Mouse (Mus musculus) hindbrain, embryonic 10.5 days (tissue): Measurements from ENCODE around the gene Gm6763. TPM values are rescaled to one million over a fixed set of nuclear protein-coding genes. Genes with fewer than 3 reads are reported as not detected.
"Not testable (repeated sequence)": the region's sequence is repeated elsewhere in the genome, so short reads cannot be mapped to it uniquely, and the experiment has no call there.

Source experiments
- DNase-seq: peaks from one replicate; pipeline ENCODE4 v3.0.0-alpha.2; 2017; ENCODE audit warnings: low spot score
- H3K27ac ChIP-seq: fragments of 300-500 bp; sonication (generic); 2 replicates; pipeline ENCODE4 v1.5.1; 2016; ENCODE audit warnings: mild to moderate bottlenecking, moderate library complexity
- H3K27me3 ChIP-seq: fragments of 300-500 bp; sonication (generic); 2 replicates; pipeline ENCODE4 v1.6.1; 2016; ENCODE audit warnings: mild to moderate bottlenecking; ENCODE audit not compliant: poor library complexity, insufficient read depth, severe bottlenecking
- H3K36me3 ChIP-seq: fragments of 300-500 bp; sonication (generic); 2 replicates; pipeline ENCODE4 v1.6.1; 2016; ENCODE audit warnings: mild to moderate bottlenecking, moderate library complexity
- H3K4me1 ChIP-seq: fragments of 300-500 bp; sonication (generic); replicated peaks from 2 replicates; pipeline ENCODE4 v1.6.1; 2016; ENCODE audit warnings: mild to moderate bottlenecking
- H3K4me3 ChIP-seq: fragments of 300-500 bp; sonication (generic); 2 replicates; pipeline ENCODE4 v1.5.1; 2016; ENCODE audit warnings: mild to moderate bottlenecking, moderate library complexity
- H3K9me3 ChIP-seq: fragments of 300-500 bp; sonication (generic); 2 replicates; pipeline ENCODE4 v1.6.1; 2016; ENCODE audit warnings: mild to moderate bottlenecking, moderate library complexity
- WGBS: fragments of 180-500 bp; shearing (Covaris S2); methylation state at CpG from one replicate; pipeline ENCODE4 v1.1.7; 2016; 5-methylcytosine and 5-hydroxymethylcytosine counted together
- polyA plus RNA-seq: library from polyadenylated mRNA; unstranded; fragments of >200 nt; fragmentation: Nextera tagmentation; extraction: Ambion mirVana; gene quantifications from 2 replicates; pipeline ENCODE4 v1.2.1, GENCODE M21; 2016

The Gm6763 gene
- not detected in 2 replicates for polyA plus RNA-seq

GRCm38 (mm10) chr10:104151197-104151596, at the start of gene Gm6763:
Gm6763 (plus strand) TSS chr10:104151497.
- DNase-seq, H3K27me3 ChIP-seq, H3K4me3 ChIP-seq, H3K9me3 ChIP-seq, H3K27ac ChIP-seq, H3K36me3 ChIP-seq, H3K4me1 ChIP-seq: not testable (repeated sequence)
- WGBS: no CpG with 5 or more reads among the region's 3 CpGs

GRCm38 (mm10) chr10:104110044-104110443, 41.3 kb upstream of the Gm6763 start:
- DNase-seq: no peak
- 87% methylated on average over 3 of the region's 3 CpGs for WGBS
- Histone ChIP-seq H3K36me3 (no peaks in the 10 kb centered on the region), H3K4me3 (no peak overlapping the region), H3K27me3 (no peaks in the 10 kb centered on the region), H3K27ac (no peak overlapping the region), H3K4me1 (no peaks in the 10 kb centered on the region), H3K9me3 (no peaks in the 10 kb centered on the region)

GRCm38 (mm10) chr10:104118312-104118711, 33.0 kb upstream of the Gm6763 start:
- Histone ChIP-seq H3K9me3 (no peaks in the 10 kb centered on the region), H3K4me3 (no peak overlapping the region), H3K27me3 (no peaks in the 10 kb centered on the region), H3K36me3 (no peaks in the 10 kb centered on the region), H3K27ac (no peak overlapping the region), H3K4me1 (no peaks in the 10 kb centered on the region)
- DNase-seq: no peak
- 87% methylated on average over 2 of the region's 2 CpGs for WGBS

GRCm38 (mm10) chr10:104142687-104143086, 8.6 kb upstream of the Gm6763 start, which contains the start of gene Gm21293:
Gm21293 (plus strand) TSS chr10:104142987.
- not testable (repeated sequence) for H3K4me3 ChIP-seq, H3K27ac ChIP-seq, H3K9me3 ChIP-seq, H3K36me3 ChIP-seq, DNase-seq, H3K4me1 ChIP-seq, H3K27me3 ChIP-seq
- no CpG with 5 or more reads among the region's 3 CpGs for WGBS

GRCm38 (mm10) chr10:104159706-104160105, 8.4 kb downstream of the Gm6763 start, which contains the start of gene Gm8764:
Gm8764 (plus strand) TSS chr10:104160006.
- not testable (repeated sequence) for H3K27me3 ChIP-seq, H3K27ac ChIP-seq, H3K4me1 ChIP-seq, DNase-seq, H3K4me3 ChIP-seq, H3K9me3 ChIP-seq, H3K36me3 ChIP-seq
- WGBS: no CpG with 5 or more reads among the region's 3 CpGs

GRCm38 (mm10) chr10:104168215-104168614, 16.9 kb downstream of the Gm6763 start, which contains the start of gene Gm21304:
Gm21304 (plus strand) TSS chr10:104168515.
- H3K9me3 ChIP-seq, H3K27me3 ChIP-seq, H3K4me3 ChIP-seq, H3K36me3 ChIP-seq, H3K27ac ChIP-seq, H3K4me1 ChIP-seq, DNase-seq: not testable (repeated sequence)
- no CpG with 5 or more reads among the region's 3 CpGs for WGBS

GRCm38 (mm10) chr10:104176724-104177123, 25.4 kb downstream of the Gm6763 start, which contains the start of gene Gm21312:
Gm21312 (plus strand) TSS chr10:104177024.
- H3K9me3 ChIP-seq, H3K4me3 ChIP-seq, H3K27ac ChIP-seq, DNase-seq, H3K4me1 ChIP-seq, H3K27me3 ChIP-seq, H3K36me3 ChIP-seq: not testable (repeated sequence)
- no CpG with 5 or more reads among the region's 3 CpGs for WGBS

- H3K36me3 ChIP-seq, H3K27me3 ChIP-seq, H3K9me3 ChIP-seq, H3K4me3 ChIP-seq, DNase-seq, H3K27ac ChIP-seq, H3K4me1 ChIP-seq: not testable (repeated sequence)
- no CpG with 5 or more reads among the region's 3 CpGs for WGBS
These were observed 33.9 kb downstream of the Gm6763 start, which contains the start of gene Gm20765 for GRCm38 (mm10) chr10:104185233-104185632. Gm20765 (plus strand) TSS chr10:104185533.

GRCm38 (mm10) chr10:104193742-104194141, 42.4 kb downstream of the Gm6763 start, which contains the start of gene Gm4340:
Gm4340 (plus strand) TSS chr10:104194042.
- H3K36me3 ChIP-seq, H3K27me3 ChIP-seq, DNase-seq, H3K9me3 ChIP-seq, H3K4me1 ChIP-seq, H3K4me3 ChIP-seq, H3K27ac ChIP-seq: not testable (repeated sequence)
- WGBS: no CpG with 5 or more reads among the region's 3 CpGs

Other genes starting within 250 kb of the Gm6763 start
- gene Gm21293, start 8.5 kb upstream of the Gm6763 start, polyA plus RNA-seq: not detected in 2 replicates
- gene Gm8764, start 8.5 kb downstream of the Gm6763 start, polyA plus RNA-seq: not detected in 2 replicates
- gene Gm21304, start 17.0 kb downstream of the Gm6763 start, polyA plus RNA-seq: not detected in 2 replicates
- not detected in 2 replicates for gene Gm21312, start 25.5 kb downstream of the Gm6763 start, polyA plus RNA-seq
- gene Gm20765, start 34.0 kb downstream of the Gm6763 start, polyA plus RNA-seq: not detected in 2 replicates
- gene Gm4340, start 42.5 kb downstream of the Gm6763 start, polyA plus RNA-seq: not detected in 2 replicates